Mouse (Mus musculus) testis, adult 2 months (tissue): ENCODE data around the gene Snx29.

Experiments
- CTCF ChIP-seq: fragments of 200-500 bp; IDR thresholded peaks from 2 replicates; pipeline ENCODE4 v1.5.1; 2012; ENCODE audit warnings: low read depth, mild to moderate bottlenecking, inconsistent platforms, low read length, moderate library complexity; ENCODE audit not compliant: control insufficient read depth, insufficient read depth, insufficient replicate concordance
- POLR2A ChIP-seq: fragments of 200-500 bp; IDR thresholded peaks from 2 replicates; pipeline ENCODE4 v1.6.1; 2012; ENCODE audit warnings: low read depth, mild to moderate bottlenecking, inconsistent platforms, low read length, moderate library complexity; ENCODE audit not compliant: control insufficient read depth

- no peak for TF ChIP-seq CTCF
- TF ChIP-seq POLR2A, result no peak
Measured at GRCm38 (mm10) chr16:11685264-11685663, 362.6 kb downstream of the Snx29 start.
